Mouse (Mus musculus): ENCODE data around the gene Jazf1.

DNA sequence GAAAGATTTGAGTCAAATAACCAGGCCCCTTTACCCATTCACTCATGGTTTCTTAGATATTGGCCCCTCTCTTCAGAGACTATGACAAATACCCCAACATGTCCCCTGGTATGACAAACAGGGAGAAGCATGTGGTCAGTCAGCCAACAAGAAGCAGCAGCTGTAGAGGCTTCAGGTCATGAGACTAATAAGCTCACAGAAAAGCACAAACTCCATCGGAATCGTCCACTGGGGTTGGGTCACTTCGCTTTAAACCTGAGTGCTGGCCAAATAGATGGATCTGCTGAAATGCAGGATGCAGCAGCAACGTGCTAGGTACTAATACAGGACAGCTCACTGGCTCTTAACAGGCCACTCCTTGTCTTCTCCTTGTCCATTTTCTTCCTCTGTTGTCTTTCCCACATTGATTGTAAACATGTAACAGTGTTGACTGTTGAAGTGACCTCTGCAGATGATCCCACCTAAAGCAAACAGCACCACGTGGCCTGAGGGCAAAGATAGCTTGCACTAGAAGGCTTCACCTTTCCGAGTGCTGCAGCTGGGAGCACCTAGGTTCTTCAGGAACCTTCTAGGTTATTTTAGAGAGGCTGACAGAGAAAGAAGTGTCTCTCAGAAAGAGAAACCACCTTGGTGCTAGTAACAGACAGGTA is 33.9 kb downstream of the Jazf1 start:
- TF ChIP-seq CTCF (IDR thresholded peaks at IDR 0.05; ENCODE audit: low read depth, low read length) (no peak), POLR2A (IDR thresholded peaks at IDR 0.05; ENCODE audit: extremely low read depth, insufficient read depth, low read length) (no peak)
